Mouse (Mus musculus): Measurements from ENCODE around the gene Nanos3. TPM values are rescaled to one million over a fixed set of nuclear protein-coding genes. Genes with fewer than 3 reads are reported as not detected.

Nanos3 gene
- polyA plus RNA-seq (2016; fragmentation: Nextera tagmentation; extraction: Ambion mirVana): 2.6 and 3.7 TPM in 2 replicates

- Histone ChIP-seq H3K36me3 (replicated peaks) (peaks cover 6% of the 10 kb centered on the region; the same call in 1 of the 2 replicates), H3K4me1 (peaks cover 60% of the 10 kb centered on the region), H3K4me3 (peak within 1 kb of the TSS; percentile 91), H3K9me3 (no peaks in the 10 kb centered on the region), H3K27ac (peak within 1 kb of the TSS; percentile 100), H3K27me3 (ENCODE audit: poor library complexity, severe bottlenecking) (peaks cover 39% of the 10 kb centered on the region)
- WGBS: 93% methylated on average over 7 of the region's 7 CpGs
- DNase-seq (ENCODE audit: extremely low spot score, low spot score): no peak
These were observed at the start of gene Nanos3 for GRCm38 (mm10) chr8:84185117-84185516. TSS of gene Nanos3 (minus strand) at chr8:84185217.

GRCm38 (mm10) chr8:84233055-84233454 lies 48.0 kb upstream of the Nanos3 start:
- Histone ChIP-seq H3K36me3 (replicated peaks) (peaks cover 69% of the 10 kb centered on the region), H3K27me3 (ENCODE audit: poor library complexity, severe bottlenecking) (no peaks in the 10 kb centered on the region), H3K4me3 (no peak overlapping the region), H3K4me1 (peaks cover 27% of the 10 kb centered on the region), H3K27ac (no peak overlapping the region), H3K9me3 (no peaks in the 10 kb centered on the region)
- DNase-seq (ENCODE audit: extremely low spot score, low spot score): no peak
- 98% methylated on average over 2 of the region's 2 CpGs for WGBS

- peaks cover 92% of the 10 kb centered on the region for H3K36me3 ChIP-seq (replicated peaks)
- H3K4me3 ChIP-seq: no peak overlapping the region
- 83% methylated on average over 17 of the region's 17 CpGs for WGBS
- H3K9me3 ChIP-seq: no peaks in the 10 kb centered on the region
- H3K4me1 ChIP-seq: peaks cover 11% of the 10 kb centered on the region
- DNase-seq (ENCODE audit: extremely low spot score, low spot score): no peak
- H3K27ac ChIP-seq: no peak overlapping the region
- no peaks in the 10 kb centered on the region for H3K27me3 ChIP-seq (ENCODE audit: poor library complexity, severe bottlenecking)
These were observed 45.7 kb upstream of the Nanos3 start for GRCm38 (mm10) chr8:84230735-84231134.

GRCm38 (mm10) chr8:84223322-84224029 lies 38.5 kb upstream of the Nanos3 start:
- DNase-seq (ENCODE audit: extremely low spot score, low spot score): no peak
- no peaks in the 10 kb centered on the region for H3K27me3 ChIP-seq (ENCODE audit: poor library complexity, severe bottlenecking)
- H3K9me3 ChIP-seq: no peaks in the 10 kb centered on the region
- no peak overlapping the region for H3K4me3 ChIP-seq
- H3K4me1 ChIP-seq: no peaks in the 10 kb centered on the region
- peaks cover 100% of the 10 kb centered on the region for H3K36me3 ChIP-seq (replicated peaks)
- WGBS: 76% methylated on average over 21 of the region's 21 CpGs
- no peak overlapping the region for H3K27ac ChIP-seq

GRCm38 (mm10) chr8:84222566-84223165 lies 37.6 kb upstream of the Nanos3 start:
- no peaks in the 10 kb centered on the region for H3K9me3 ChIP-seq
- H3K4me3 ChIP-seq: no peak overlapping the region
- no peak for DNase-seq (ENCODE audit: extremely low spot score, low spot score)
- peaks cover 100% of the 10 kb centered on the region for H3K36me3 ChIP-seq (replicated peaks)
- no peaks in the 10 kb centered on the region for H3K4me1 ChIP-seq
- WGBS: 92% methylated on average over 9 of the region's 9 CpGs
- no peak overlapping the region for H3K27ac ChIP-seq
- no peaks in the 10 kb centered on the region for H3K27me3 ChIP-seq (ENCODE audit: poor library complexity, severe bottlenecking)

GRCm38 (mm10) chr8:84220105-84220504 lies 35.1 kb upstream of the Nanos3 start:
- WGBS: 90% methylated on average over 7 of the region's 7 CpGs
- peaks cover 100% of the 10 kb centered on the region for H3K36me3 ChIP-seq (replicated peaks)

GRCm38 (mm10) chr8:84218143-84218542 lies 33.1 kb upstream of the Nanos3 start:
- Histone ChIP-seq H3K27me3 (ENCODE audit: poor library complexity, severe bottlenecking) (no peaks in the 10 kb centered on the region), H3K4me3 (no peak overlapping the region), H3K9me3 (no peaks in the 10 kb centered on the region), H3K4me1 (no peaks in the 10 kb centered on the region), H3K36me3 (replicated peaks) (peaks cover 100% of the 10 kb centered on the region), H3K27ac (no peak overlapping the region)
- no peak for DNase-seq (ENCODE audit: extremely low spot score, low spot score)
- 94% methylated on average over 5 of the region's 5 CpGs for WGBS

More at GRCm38 (mm10) chr8:84220105-84220504, 35.1 kb upstream of the Nanos3 start:
- no peak overlapping the region for H3K27ac ChIP-seq
- no peak for DNase-seq (ENCODE audit: extremely low spot score, low spot score)
- H3K4me1 ChIP-seq: no peaks in the 10 kb centered on the region
- no peaks in the 10 kb centered on the region for H3K27me3 ChIP-seq (ENCODE audit: poor library complexity, severe bottlenecking)
- no peaks in the 10 kb centered on the region for H3K9me3 ChIP-seq
- no peak overlapping the region for H3K4me3 ChIP-seq

- 93% methylated on average over 11 of the region's 11 CpGs for WGBS
- H3K36me3 ChIP-seq (replicated peaks): peaks cover 100% of the 10 kb centered on the region
- DNase-seq (ENCODE audit: extremely low spot score, low spot score): no peak
- no peak overlapping the region for H3K4me3 ChIP-seq
- no peak overlapping the region for H3K27ac ChIP-seq
- no peaks in the 10 kb centered on the region for H3K27me3 ChIP-seq (ENCODE audit: poor library complexity, severe bottlenecking)
- H3K4me1 ChIP-seq: no peaks in the 10 kb centered on the region
- no peaks in the 10 kb centered on the region for H3K9me3 ChIP-seq
These were observed 32.2 kb upstream of the Nanos3 start for GRCm38 (mm10) chr8:84217206-84217605.

- no peak overlapping the region for H3K4me3 ChIP-seq
- H3K27me3 ChIP-seq (ENCODE audit: poor library complexity, severe bottlenecking): no peaks in the 10 kb centered on the region
- no peak for DNase-seq (ENCODE audit: extremely low spot score, low spot score)
- H3K27ac ChIP-seq: no peak overlapping the region
- no peaks in the 10 kb centered on the region for H3K9me3 ChIP-seq
- WGBS: 89% methylated on average over 4 of the region's 4 CpGs
- peaks cover 20% of the 10 kb centered on the region for H3K4me1 ChIP-seq
- peaks cover 96% of the 10 kb centered on the region for H3K36me3 ChIP-seq (replicated peaks)
These were observed 28.3 kb upstream of the Nanos3 start for GRCm38 (mm10) chr8:84213277-84213676.

- Histone ChIP-seq H3K9me3 (no peaks in the 10 kb centered on the region), H3K4me3 (no peak overlapping the region), H3K27me3 (ENCODE audit: poor library complexity, severe bottlenecking) (no peaks in the 10 kb centered on the region), H3K36me3 (replicated peaks) (peaks cover 84% of the 10 kb centered on the region), H3K4me1 (peaks cover 28% of the 10 kb centered on the region), H3K27ac (no peak overlapping the region)
- 94% methylated on average over 31 of the region's 31 CpGs for WGBS
- no peak for DNase-seq (ENCODE audit: extremely low spot score, low spot score)
These were observed 27.0 kb upstream of the Nanos3 start for GRCm38 (mm10) chr8:84211881-84212563.

GRCm38 (mm10) chr8:84211202-84211601 lies 26.2 kb upstream of the Nanos3 start:
- Histone ChIP-seq H3K4me3 (no peak overlapping the region), H3K27ac (no peak overlapping the region), H3K4me1 (peaks cover 28% of the 10 kb centered on the region), H3K9me3 (no peaks in the 10 kb centered on the region), H3K36me3 (replicated peaks) (peaks cover 82% of the 10 kb centered on the region), H3K27me3 (ENCODE audit: poor library complexity, severe bottlenecking) (no peaks in the 10 kb centered on the region)
- 93% methylated on average over 3 of the region's 3 CpGs for WGBS
- no peak for DNase-seq (ENCODE audit: extremely low spot score, low spot score)

- H3K36me3 ChIP-seq (replicated peaks): peaks cover 75% of the 10 kb centered on the region
These were observed 25.3 kb upstream of the Nanos3 start for GRCm38 (mm10) chr8:84210167-84210791.

More at GRCm38 (mm10) chr8:84210167-84210791, 25.3 kb upstream of the Nanos3 start:
- peak; percentile 81 for DNase-seq (ENCODE audit: extremely low spot score, low spot score)
- H3K4me3 ChIP-seq: peak overlapping the region; percentile 23; the same call in 1 of the 2 replicates
- H3K27ac ChIP-seq: no peak overlapping the region; the same call in 1 of the 2 replicates
- H3K9me3 ChIP-seq: no peaks in the 10 kb centered on the region
- 54% methylated on average over 34 of the region's 34 CpGs for WGBS
- H3K27me3 ChIP-seq (ENCODE audit: poor library complexity, severe bottlenecking): no peaks in the 10 kb centered on the region
- H3K4me1 ChIP-seq: peaks cover 28% of the 10 kb centered on the region
